In genomic region chr13:33043542-33043941, GRCm38 (mm10) we compare ENCODE assay signal across 28 mouse cellular contexts. TPM values are rescaled to one million over a fixed set of nuclear protein-coding genes. Genes with fewer than 3 reads are reported as not detected.
"Had no signal": no experiment of that assay in that cellular context is flagged by ENCODE, and none has a peak within 500 bp of the region (broad histone marks: within the 10 kb centered on the region; RNA-seq: fewer than 3 reads in every experiment).

No protein-coding gene starts in this region.

- H3K4me2 ChIP-seq: embryonic facial prominence, embryonic 12.5 days; embryonic facial prominence, embryonic 13.5 days; embryonic facial prominence, embryonic 15.5 days; forebrain, embryonic 12.5 days; forebrain, embryonic 13.5 days; forebrain, embryonic 15.5 days had no signal

- H3K36me3 ChIP-seq: embryonic facial prominence, embryonic 10.5 days; embryonic facial prominence, embryonic 12.5 days; embryonic facial prominence, embryonic 13.5 days; embryonic facial prominence, embryonic 15.5 days; forebrain, embryonic 10.5 days; forebrain, embryonic 12.5 days; forebrain, embryonic 15.5 days had no signal

- H3K4me3 ChIP-seq: embryonic facial prominence, embryonic 10.5 days; embryonic facial prominence, embryonic 12.5 days; embryonic facial prominence, embryonic 13.5 days; embryonic facial prominence, embryonic 15.5 days; erythroblast, embryonic 14.5 days; forebrain, embryonic 10.5 days; forebrain, embryonic 12.5 days; forebrain, embryonic 13.5 days; forebrain, embryonic 15.5 days; gastrocnemius, adult 2 months; heart, adult 2 months had no signal

- H3K9me3 ChIP-seq: embryonic facial prominence, embryonic 10.5 days; embryonic facial prominence, embryonic 12.5 days; embryonic facial prominence, embryonic 13.5 days; embryonic facial prominence, embryonic 15.5 days; forebrain, embryonic 12.5 days; forebrain, embryonic 15.5 days had no signal

- H3K9ac ChIP-seq: embryonic facial prominence, embryonic 12.5 days; embryonic facial prominence, embryonic 13.5 days; embryonic facial prominence, embryonic 15.5 days; forebrain, embryonic 12.5 days; forebrain, embryonic 13.5 days; forebrain, embryonic 15.5 days; forebrain, postnatal 0 days had no signal

- H3K4me1 ChIP-seq: embryonic facial prominence, embryonic 10.5 days; embryonic facial prominence, embryonic 12.5 days; embryonic facial prominence, embryonic 13.5 days; embryonic facial prominence, embryonic 15.5 days; forebrain, embryonic 10.5 days; forebrain, embryonic 12.5 days; forebrain, embryonic 13.5 days; forebrain, embryonic 15.5 days had no signal

- H3K27ac ChIP-seq: embryonic facial prominence, embryonic 10.5 days; embryonic facial prominence, embryonic 12.5 days; embryonic facial prominence, embryonic 13.5 days; embryonic facial prominence, embryonic 15.5 days; forebrain, embryonic 10.5 days; forebrain, embryonic 12.5 days; forebrain, embryonic 13.5 days; forebrain, embryonic 15.5 days; gastrocnemius, adult 2 months; heart, adult 2 months had no signal

- H3K27me3 ChIP-seq: embryonic facial prominence, embryonic 12.5 days; embryonic facial prominence, embryonic 13.5 days; embryonic facial prominence, embryonic 15.5 days; forebrain, embryonic 12.5 days; forebrain, embryonic 13.5 days; forebrain, embryonic 15.5 days had no signal

- ATAC-seq: forebrain, embryonic 13.5 days; forebrain, embryonic 14.5 days; forebrain, embryonic 15.5 days; forebrain, embryonic 16.5 days; forebrain, postnatal 0 days had no signal

- DNase-seq: cerebellum, adult 2 months; cerebellum, adult 8-10 months; cerebellum, adult 9-10 months; cerebellum, adult 9-11 months; cerebellum, postnatal 10 days; cerebellum, postnatal 14 days; cerebellum, postnatal 25 days; cerebellum, postnatal 36 days; embryo, embryonic 11 days; forebrain, postnatal 0 days; gastrocnemius, adult 2 months; gastrocnemius, postnatal 10 days; gastrocnemius, postnatal 14 days; gastrocnemius, postnatal 25 days; gastrocnemius, postnatal 36 days; heart, adult 18-20 months; heart, adult 2 months had no signal

RNA-seq across cellular contexts. Expression of gene Serpinb9b, which starts 16.3 kb away (rescaled TPM):
- polyA plus RNA-seq: embryonic facial prominence, embryonic 10.5 days; embryonic facial prominence, embryonic 13.5 days; erythroblast, embryonic 14.5 days; forebrain, embryonic 10.5 days had no signal

RNA-seq across cellular contexts. Expression of gene Serpinb1b, which starts 34.8 kb away (rescaled TPM):
- polyA plus RNA-seq: erythroblast, embryonic 14.5 days; forebrain, embryonic 10.5 days; heart, adult 2 months had no signal
